Mouse (Mus musculus) monocyte, adult 5-6 weeks (primary cell): ENCODE measurements around the gene Rhd. TPM values are rescaled to one million over a fixed set of nuclear protein-coding genes. Genes with fewer than 3 reads are reported as not detected.
"Not testable (repeated sequence)": the region's sequence is repeated elsewhere in the genome, so short reads cannot be mapped to it uniquely, and the experiment has no call there.

Source experiments
- ATAC-seq: fragments of 153-309, 156-312 bp; replicated peaks from 2 replicates; pipeline ENCODE4 v1.8.0; 2017; ENCODE audit warnings: mild to moderate bottlenecking; ENCODE audit not compliant: low TSS enrichment, insufficient number of reproducible peaks, severe bottlenecking, poor library complexity, low FRiP score
- total RNA-seq: library from RNA; stranded (forward); fragments of 200-1000, 200-491, 200-594 nt; gene quantifications from 3 replicates; pipeline ENCODE4 v1.2.3, GENCODE M21; 2017

The Rhd gene
- total RNA-seq, 1 experiment from 2014 or later: not detected

DNA sequence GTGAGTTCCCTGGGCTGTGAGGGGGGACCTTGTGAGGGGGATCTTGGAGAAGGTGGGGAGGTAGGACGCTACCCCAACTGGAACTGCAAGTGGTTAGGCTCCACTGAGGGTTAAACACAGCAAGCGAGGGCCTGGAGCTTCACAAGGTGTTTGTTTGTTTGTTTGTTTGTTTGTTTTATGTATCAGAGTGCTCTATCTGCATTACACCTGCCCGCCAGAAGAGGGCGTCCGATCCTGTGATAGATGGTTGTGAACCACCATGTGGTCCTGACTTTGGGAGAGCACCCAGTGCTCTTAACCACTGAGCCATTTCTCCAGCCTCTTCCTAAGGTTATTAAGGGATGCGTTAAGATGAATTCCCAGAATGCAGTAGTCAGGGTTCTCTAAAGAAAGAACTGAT is 15.7 kb downstream of the Rhd start:
- ATAC-seq: no peak

DNA sequence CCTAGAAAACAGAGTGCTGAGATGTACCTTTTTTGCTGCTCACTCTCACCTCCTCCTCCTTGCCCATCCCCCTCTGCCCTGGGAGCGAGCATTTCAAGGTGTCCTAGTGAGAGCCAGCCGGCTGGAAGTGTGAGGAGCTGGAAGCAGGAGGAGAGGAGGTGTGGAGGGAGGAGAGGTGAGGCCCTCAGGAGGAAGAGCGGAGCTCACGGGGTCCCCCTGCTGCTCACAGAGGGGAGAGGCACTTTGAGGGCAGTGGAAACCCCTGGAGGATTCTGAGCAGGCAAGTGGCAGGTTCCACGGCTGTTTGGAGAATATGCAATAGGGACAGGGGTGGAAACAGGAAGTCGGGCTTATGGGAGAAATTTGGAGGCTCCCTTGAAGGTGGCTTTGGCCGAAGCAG is 18.9 kb downstream of the Rhd start:
- peak; percentile 61 for ATAC-seq

DNA sequence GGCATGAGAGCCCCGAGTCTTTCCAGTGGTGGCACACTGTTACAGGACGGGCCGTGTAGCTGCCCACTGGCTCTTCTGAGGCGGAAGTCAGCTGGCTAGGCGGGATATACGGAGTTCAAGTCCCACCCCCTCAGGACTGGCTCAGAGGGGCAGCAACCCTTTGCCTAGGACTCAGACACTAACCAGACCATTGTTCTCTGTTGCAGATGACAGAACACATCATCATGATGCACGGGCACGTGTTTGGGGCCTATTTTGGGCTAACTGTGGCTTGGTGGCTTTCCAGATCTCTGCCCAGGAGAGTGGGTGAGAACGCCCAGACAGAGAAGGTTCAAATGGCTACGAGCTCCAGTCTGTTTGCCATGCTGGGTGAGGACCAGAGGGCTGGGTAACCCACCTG is 19.5 kb downstream of the Rhd start:
- ATAC-seq: no peak

DNA sequence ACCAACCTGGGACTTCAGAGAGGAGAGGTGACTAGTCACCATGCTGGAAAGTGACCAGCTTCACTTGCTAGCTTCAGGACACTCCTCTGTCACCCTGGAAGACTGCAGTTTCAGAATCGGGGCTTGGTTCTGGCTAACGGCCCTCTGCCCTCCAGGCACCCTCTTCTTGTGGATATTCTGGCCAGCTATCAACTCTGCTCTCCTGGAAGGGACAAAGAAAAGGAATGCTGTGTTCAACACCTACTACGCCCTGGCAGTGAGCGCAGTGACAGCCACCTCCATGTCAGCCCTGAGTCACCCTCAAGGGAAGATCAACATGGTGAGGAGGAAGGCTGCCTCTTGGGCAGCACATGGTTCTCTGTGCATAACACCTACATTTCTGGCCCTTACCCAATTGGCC is 20.0 kb downstream of the Rhd start:
- no peak for ATAC-seq

GRCm38 (mm10) chr4:134892096-134892495 is 27.8 kb downstream of the Rhd start:
- no peak for ATAC-seq

GRCm38 (mm10) chr4:134897256-134897655 is 32.9 kb downstream of the Rhd start:
- no peak; the same call in 1 of the 2 replicates for ATAC-seq

DNA sequence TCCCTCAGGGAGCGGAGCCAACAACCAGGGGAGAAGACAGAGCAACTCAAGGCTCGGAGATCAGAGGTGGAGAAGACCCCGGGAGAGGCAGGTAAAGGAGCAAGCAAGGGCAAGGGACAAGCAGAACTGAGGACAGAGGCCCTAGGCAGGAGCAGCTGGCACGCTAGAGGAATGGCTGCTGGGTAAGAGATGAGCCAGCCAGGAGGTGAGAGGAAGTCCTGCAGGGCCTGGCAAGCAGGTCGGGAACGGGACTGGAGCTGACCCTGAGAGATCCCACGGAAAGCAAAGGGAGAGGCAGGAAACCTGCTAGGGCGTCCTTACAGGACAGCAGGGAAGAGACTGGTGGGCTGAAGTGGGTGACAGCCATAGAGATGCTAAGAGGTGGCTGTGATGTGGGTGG is 36.8 kb downstream of the Rhd start:
- no peak for ATAC-seq

- no peak for ATAC-seq
Measured at GRCm38 (mm10) chr4:134903046-134903445, 38.7 kb downstream of the Rhd start.

- not testable (repeated sequence) for ATAC-seq
Measured at GRCm38 (mm10) chr4:134911406-134911805, 47.1 kb downstream of the Rhd start.

- ATAC-seq: no peak
Measured at GRCm38 (mm10) chr4:134913413-134913812, 49.1 kb downstream of the Rhd start.

DNA sequence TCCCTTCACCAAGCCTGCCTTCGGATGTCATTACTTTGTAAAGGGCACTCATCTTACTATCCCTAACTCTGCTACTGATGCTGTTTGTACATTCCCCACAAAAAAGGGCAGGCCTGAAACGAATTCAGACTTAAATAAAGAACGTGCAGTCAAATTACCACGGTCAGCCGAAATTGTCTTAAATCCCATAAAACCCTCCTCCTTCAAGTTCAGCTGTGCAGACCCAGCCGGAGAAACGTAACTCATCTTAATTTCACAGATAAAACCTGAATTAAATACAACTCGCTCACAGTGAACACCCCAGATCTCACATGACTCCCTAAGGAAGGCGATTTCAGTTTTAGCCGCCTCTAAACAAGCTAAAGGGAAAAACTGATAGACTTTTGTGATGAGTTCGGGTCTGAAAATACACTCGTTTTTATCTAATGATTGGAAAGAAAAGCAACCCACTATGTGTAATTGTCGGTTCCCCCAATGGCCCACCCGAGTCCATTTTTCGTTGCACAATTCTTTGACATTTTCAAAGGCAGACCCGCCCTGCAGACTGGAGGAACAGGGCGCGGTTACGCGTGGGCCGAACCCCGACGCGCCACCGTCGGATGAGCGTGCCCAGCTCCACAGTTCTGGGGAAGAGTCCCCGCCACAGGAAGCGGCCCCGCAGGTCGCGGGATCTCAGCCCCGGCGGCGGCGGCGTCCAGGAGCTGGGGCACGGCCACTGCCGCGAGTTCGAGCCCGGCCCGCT is 50.0 kb downstream of the Rhd start:
- ATAC-seq: peak; percentile 67

GRCm38 (mm10) chr4:134914864-134915209 is 50.5 kb downstream of the Rhd start, which contains the start of gene Tmem50a:
TSS of gene Tmem50a (minus strand) at chr4:134915024.
- peak; percentile 84 for ATAC-seq

- ATAC-seq: no peak
Measured at GRCm38 (mm10) chr4:134915223-134916050, 51.1 kb downstream of the Rhd start.

- ATAC-seq: 0 out of 2 replicates have a peak, but pooled peaks have one; percentile 15
Measured at GRCm38 (mm10) chr4:134917194-134917593, 52.9 kb downstream of the Rhd start.

- no peak for ATAC-seq
Measured at GRCm38 (mm10) chr4:134918381-134918780, 54.0 kb downstream of the Rhd start.

- ATAC-seq: peak; percentile 40
Measured at GRCm38 (mm10) chr4:134919733-134920540, 55.6 kb downstream of the Rhd start.

- ATAC-seq: no peak
Measured at GRCm38 (mm10) chr4:134920631-134921030, 56.3 kb downstream of the Rhd start.

DNA sequence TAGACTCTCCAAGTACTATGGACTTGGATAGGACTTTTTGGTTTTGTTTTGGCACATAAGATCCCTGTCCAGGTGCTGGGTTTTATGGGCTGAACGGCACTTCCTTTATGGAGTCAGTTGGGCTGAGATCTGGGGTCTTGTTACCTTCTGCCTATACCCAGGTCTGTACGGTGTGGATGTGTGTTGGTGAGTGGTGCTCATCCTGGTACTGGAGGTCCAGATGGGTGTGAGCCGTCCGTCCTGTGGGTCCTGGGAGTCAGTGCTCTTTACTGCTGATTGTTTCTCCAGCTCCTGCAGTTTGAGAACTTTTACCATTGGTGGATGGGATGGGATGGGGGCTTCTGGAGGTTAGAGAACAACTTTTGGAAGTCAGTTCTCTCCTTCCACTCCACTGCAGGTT is 57.4 kb downstream of the Rhd start:
- no peak for ATAC-seq
